Comparison of ENCODE assay signal across 23 mouse cellular contexts in genomic region chr16:94003478-94003877, GRCm38 (mm10). TPM values are rescaled to one million over a fixed set of nuclear protein-coding genes. Genes with fewer than 3 reads are reported as not detected.
"Had no signal": no experiment of that assay in that cellular context is flagged by ENCODE, and none has a peak within 500 bp of the region (broad histone marks: within the 10 kb centered on the region; RNA-seq: fewer than 3 reads in every experiment).

No protein-coding gene starts in this region.

- H3K4me2 ChIP-seq: lung, embryonic 14.5 days; midbrain, embryonic 12.5 days; midbrain, embryonic 15.5 days; neural tube, embryonic 12.5 days had no signal

- ATAC-seq: midbrain, embryonic 15.5 days had no signal

- DNase-seq: lung, adult 18-20 months; lung, embryonic 14.5 days; lung, postnatal 10 days; right cerebral cortex, adult 18-20 months; right cerebral cortex, postnatal 25 days; right cerebral cortex, postnatal 4 days; spleen, adult 18-20 months; thymus, adult 18-20 months; thymus, postnatal 14 days; thymus, postnatal 36 days had no signal

- H3K9ac ChIP-seq: lung, embryonic 14.5 days; midbrain, embryonic 12.5 days; midbrain, embryonic 15.5 days; neural tube, embryonic 12.5 days had no signal

- H3K4me1 ChIP-seq: megakaryocyte, embryonic 14.5 days had no signal

- H3K27me3 ChIP-seq: midbrain, embryonic 15.5 days; neural tube, embryonic 12.5 days had no signal

- H3K27ac ChIP-seq: macrophage; midbrain, embryonic 12.5 days; midbrain, embryonic 15.5 days; neural tube, embryonic 12.5 days had no signal

- H3K36me3 ChIP-seq: midbrain, embryonic 12.5 days; midbrain, embryonic 15.5 days; neural tube, embryonic 12.5 days had no signal

- H3K9me3 ChIP-seq: midbrain, embryonic 12.5 days; midbrain, embryonic 15.5 days; neural tube, embryonic 12.5 days had no signal

- H3K4me3 ChIP-seq: megakaryocyte, embryonic 14.5 days; midbrain, embryonic 12.5 days; midbrain, embryonic 15.5 days; neural tube, embryonic 12.5 days had no signal

RNA-seq across cellular contexts. Expression of gene Cldn14, which starts 5.2 kb away (rescaled TPM):
- total RNA-seq: megakaryocyte progenitor cell, adult 5-6 weeks; midbrain, postnatal 0 days; monocyte, adult 5-6 weeks; neutrophil, adult 5-6 weeks had no signal
- polyA plus RNA-seq: lung, embryonic 14.5 days; lung, embryonic 16.5 days; macrophage; midbrain, embryonic 12.5 days; midbrain, embryonic 15.5 days; neural tube, embryonic 14.5 days; stomach, embryonic 14.5 days; thymus, postnatal 0 days had no signal
